Mouse (Mus musculus) megakaryocyte-erythroid progenitor cell, adult 5-6 weeks (primary cell): ENCODE data around the gene Cyp2d10. TPM values are rescaled to one million over a fixed set of nuclear protein-coding genes. Genes with fewer than 3 reads are reported as not detected.
"Not testable (repeated sequence)": the region's sequence is repeated elsewhere in the genome, so short reads cannot be mapped to it uniquely, and the experiment has no call there.

Experiments
- ATAC-seq: replicated peaks from 2 replicates; pipeline ENCODE4 v1.8.0; 2016; ENCODE audit warnings: mild to moderate bottlenecking, inconsistent platforms; ENCODE audit not compliant: severe bottlenecking, poor library complexity, low FRiP score, low TSS enrichment
- total RNA-seq, 2 experiments: library from RNA; stranded (forward) in 1 of 2; stranded (reverse) in 1 of 2; fragments of 200-1000, 215-1000 nt in 1 of 2; fragments of >200 nt in 1 of 2; fragmentation: Nextera tagmentation in 1 of 2; gene quantifications; 2 replicates each; pipeline ENCODE4 v1.2.3; 2014 to 2017

The Cyp2d10 gene
- total RNA-seq, 2 experiments from 2014 or later = not detected

- not testable (repeated sequence) for ATAC-seq
Measured at GRCm38 (mm10) chr15:82364561-82364960, 42.4 kb downstream of the Cyp2d10 start.

- ATAC-seq = not testable (repeated sequence)
Measured at GRCm38 (mm10) chr15:82363801-82364200, 43.2 kb downstream of the Cyp2d10 start.

- no peak for ATAC-seq
Measured at GRCm38 (mm10) chr15:82362234-82362633, 44.8 kb downstream of the Cyp2d10 start.

- ATAC-seq = peak; percentile 85
Measured at GRCm38 (mm10) chr15:82361459-82362018, 45.5 kb downstream of the Cyp2d10 start.

GRCm38 (mm10) chr15:82358431-82359260 lies 48.3 kb downstream of the Cyp2d10 start:
- ATAC-seq = no peak

GRCm38 (mm10) chr15:82354126-82354945 lies 52.7 kb downstream of the Cyp2d10 start, which contains the start of gene Ndufa6:
TSS of gene Ndufa6 (minus strand) at chr15:82354322.
- ATAC-seq = peak; percentile 95

- ATAC-seq = no peak
Measured at GRCm38 (mm10) chr15:82353745-82354113, 53.3 kb downstream of the Cyp2d10 start.

- ATAC-seq = no peak
Measured at GRCm38 (mm10) chr15:82353078-82353744, 53.8 kb downstream of the Cyp2d10 start.

Other genes starting within 250 kb of the Cyp2d10 start
- not detected in 2 replicates for gene Shisa8, start 194.4 kb downstream of the Cyp2d10 start, total RNA-seq (2014; fragmentation: Nextera tagmentation)
- not detected in 2 replicates for gene Shisa8, start 194.4 kb downstream of the Cyp2d10 start, total RNA-seq (2017)
- gene Tnfrsf13c, start 182.8 kb downstream of the Cyp2d10 start, total RNA-seq (2014; fragmentation: Nextera tagmentation) = 0.49 and 1.2 TPM in 2 replicates
- 0.46 and 0.75 TPM in 2 replicates for gene Tnfrsf13c, start 182.8 kb downstream of the Cyp2d10 start, total RNA-seq (2017)
- gene Cenpm, start 162.4 kb downstream of the Cyp2d10 start, total RNA-seq (2014; fragmentation: Nextera tagmentation) = 20.7 and 53.8 TPM in 2 replicates
- 19.0 and 23.2 TPM in 2 replicates for gene Cenpm, start 162.4 kb downstream of the Cyp2d10 start, total RNA-seq (2017)
- gene 1500009C09Rik, start 154.8 kb downstream of the Cyp2d10 start, total RNA-seq (2014; fragmentation: Nextera tagmentation) = not detected in 2 replicates
- gene 1500009C09Rik, start 154.8 kb downstream of the Cyp2d10 start, total RNA-seq (2017) = not detected in 2 replicates
- gene Sept3, start 132.3 kb downstream of the Cyp2d10 start, total RNA-seq (2014; fragmentation: Nextera tagmentation) = not detected in 2 replicates
- 0.27 and 1.4 TPM in 2 replicates for gene Sept3, start 132.3 kb downstream of the Cyp2d10 start, total RNA-seq (2017)
- gene Wbp2nl, start 108.2 kb downstream of the Cyp2d10 start, total RNA-seq (2014; fragmentation: Nextera tagmentation) = 0.77 TPM in 1 of 2 replicates, not detected in the other
- not detected in 2 replicates for gene Wbp2nl, start 108.2 kb downstream of the Cyp2d10 start, total RNA-seq (2017)
- gene Naga, start 68.3 kb downstream of the Cyp2d10 start, total RNA-seq (2014; fragmentation: Nextera tagmentation) = 16.9 and 34.9 TPM in 2 replicates
- 17.9 and 24.4 TPM in 2 replicates for gene Naga, start 68.3 kb downstream of the Cyp2d10 start, total RNA-seq (2017)
- gene Pheta2, start 68.3 kb downstream of the Cyp2d10 start, total RNA-seq (2014; fragmentation: Nextera tagmentation) = 26.4 and 26.9 TPM in 2 replicates
- gene Pheta2, start 68.3 kb downstream of the Cyp2d10 start, total RNA-seq (2017) = 21.3 and 24.9 TPM in 2 replicates
- 115 and 141 TPM in 2 replicates for gene Smdt1, start 68.2 kb downstream of the Cyp2d10 start, total RNA-seq (2014; fragmentation: Nextera tagmentation)
- 40.8 and 61.0 TPM in 2 replicates for gene Smdt1, start 68.2 kb downstream of the Cyp2d10 start, total RNA-seq (2017)
- gene Ndufa6, start 52.9 kb downstream of the Cyp2d10 start, total RNA-seq (2014; fragmentation: Nextera tagmentation) = 273 and 274 TPM in 2 replicates
- gene Ndufa6, start 52.9 kb downstream of the Cyp2d10 start, total RNA-seq (2017) = 71.1 and 145 TPM in 2 replicates
- 4.8 TPM in 1 of 2 replicates, not detected in the other for gene Cyp2d22, start 26.9 kb downstream of the Cyp2d10 start, total RNA-seq (2014; fragmentation: Nextera tagmentation)
- 0.46 TPM in 1 of 2 replicates, not detected in the other for gene Cyp2d22, start 26.9 kb downstream of the Cyp2d10 start, total RNA-seq (2017)
- gene Cyp2d11, start 13.2 kb downstream of the Cyp2d10 start, total RNA-seq (2014; fragmentation: Nextera tagmentation) = not detected in 2 replicates
- not detected in 2 replicates for gene Cyp2d11, start 13.2 kb downstream of the Cyp2d10 start, total RNA-seq (2017)
- gene Cyp2d9, start 26.2 kb upstream of the Cyp2d10 start, total RNA-seq (2014; fragmentation: Nextera tagmentation) = not detected in 2 replicates
- gene Cyp2d9, start 26.2 kb upstream of the Cyp2d10 start, total RNA-seq (2017) = not detected in 2 replicates
- not detected in 2 replicates for gene Cyp2d12, start 147.9 kb upstream of the Cyp2d10 start, total RNA-seq (2014; fragmentation: Nextera tagmentation)
- not detected in 2 replicates for gene Cyp2d12, start 147.9 kb upstream of the Cyp2d10 start, total RNA-seq (2017)
- gene Cyp2d34, start 213.8 kb upstream of the Cyp2d10 start, total RNA-seq (2014; fragmentation: Nextera tagmentation) = not detected in 2 replicates
- gene Cyp2d34, start 213.8 kb upstream of the Cyp2d10 start, total RNA-seq (2017) = not detected in 2 replicates